Mouse (Mus musculus): Measurements from ENCODE around the gene Gm13030.
"Not testable (repeated sequence)": the region's sequence is repeated elsewhere in the genome, so short reads cannot be mapped to it uniquely, and the experiment has no call there.

Gm13030 gene

GRCm38 (mm10) chr4:138865092-138865491 is 8.7 kb downstream of the Gm13030 start:
- no peak for DNase-seq

- DNase-seq: no peak
Measured at GRCm38 (mm10) chr4:138863344-138863998, 10.3 kb downstream of the Gm13030 start, which contains the start of gene Pla2g5. Gene Pla2g5, minus strand, starts transcription at chr4:138863482.

GRCm38 (mm10) chr4:138859728-138860127 is 14.0 kb downstream of the Gm13030 start:
- DNase-seq: peak; percentile 90

GRCm38 (mm10) chr4:138859245-138859644 is 14.5 kb downstream of the Gm13030 start:
- DNase-seq: no peak

- no peak for DNase-seq
Measured at GRCm38 (mm10) chr4:138858446-138858845, 15.3 kb downstream of the Gm13030 start.

- no peak for DNase-seq
Measured at GRCm38 (mm10) chr4:138857576-138857975, 16.2 kb downstream of the Gm13030 start.

- peak; percentile 68 for DNase-seq
Measured at GRCm38 (mm10) chr4:138856491-138856890, 17.3 kb downstream of the Gm13030 start.

- no peak for DNase-seq
Measured at GRCm38 (mm10) chr4:138855092-138855632, 18.6 kb downstream of the Gm13030 start.

GRCm38 (mm10) chr4:138852961-138853360 is 20.8 kb downstream of the Gm13030 start:
- no peak for DNase-seq

GRCm38 (mm10) chr4:138851463-138851862 is 22.3 kb downstream of the Gm13030 start:
- DNase-seq: peak; percentile 81

GRCm38 (mm10) chr4:138841386-138841785 is 32.4 kb downstream of the Gm13030 start:
- no peak for DNase-seq

GRCm38 (mm10) chr4:138840726-138841125 is 33.0 kb downstream of the Gm13030 start:
- DNase-seq: no peak

- no peak for DNase-seq
Measured at GRCm38 (mm10) chr4:138839806-138840205, 34.0 kb downstream of the Gm13030 start.

GRCm38 (mm10) chr4:138827147-138827546 is 46.6 kb downstream of the Gm13030 start:
- DNase-seq: no peak

- DNase-seq: no peak
Measured at GRCm38 (mm10) chr4:138825751-138826567, 47.8 kb downstream of the Gm13030 start.

- DNase-seq: peak; percentile 23
Measured at GRCm38 (mm10) chr4:138824660-138825059, 49.1 kb downstream of the Gm13030 start.

- DNase-seq: not testable (repeated sequence)
Measured at GRCm38 (mm10) chr4:138824161-138824560, 49.6 kb downstream of the Gm13030 start.

- no peak for DNase-seq
Measured at GRCm38 (mm10) chr4:138821036-138821435, 52.7 kb downstream of the Gm13030 start.

Measured in cerebellum, adult 9-10 months (tissue).